ENCODE assay signal across 29 mouse cellular contexts in the genomic region with DNA sequence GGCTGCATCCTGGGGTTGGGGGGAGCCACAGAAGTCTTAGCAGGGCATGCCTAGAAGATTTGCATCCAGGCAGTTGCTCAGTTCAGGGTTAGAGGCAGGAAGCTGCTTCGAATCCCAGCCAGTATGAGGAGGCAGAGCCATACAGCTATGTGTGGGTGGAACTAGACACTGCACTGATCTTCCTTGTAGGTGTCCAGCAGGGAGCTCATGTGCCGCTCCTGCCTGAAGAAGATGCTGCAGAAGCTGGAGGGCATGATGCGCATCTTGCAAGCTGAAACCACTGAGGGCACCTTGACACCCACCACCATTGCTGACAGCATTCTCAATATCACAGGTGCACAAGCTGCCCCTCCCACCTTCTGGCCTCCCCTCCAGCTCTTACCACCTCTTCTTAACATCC. TPM values are rescaled to one million over a fixed set of nuclear protein-coding genes. Genes with fewer than 3 reads are reported as not detected.
A peak's percentile ranks its signal among the peaks of the same experiment; 100 is the strongest.
DNase-seq lines count a peak whose midpoint lies in the region; ATAC-seq and TF ChIP-seq lines count a peak whose summit lies in the region.
"Had no signal": no experiment of that assay in that cellular context is flagged by ENCODE, and none has a peak within 500 bp of the region (broad histone marks: within the 10 kb centered on the region; RNA-seq: fewer than 3 reads in every experiment).

No protein-coding gene starts in this region.

- WGBS in kidney, embryonic 15.5 days = 94% methylated on average over 3 of the region's 3 CpGs

- intact Hi-C loops in left cerebral cortex, adult 2 months (cut with DNase I) = no loop called here
- intact Hi-C loops in left cerebral cortex, postnatal 14 days (cut with DNase I) = no loop called here

- H3K4me3 ChIP-seq in kidney, embryonic 15.5 days (replicated peaks) = no peak overlapping the region
- no peak overlapping the region for H3K4me3 ChIP-seq in left cerebral cortex, adult 2 months
- H3K4me3 ChIP-seq: embryonic facial prominence, embryonic 13.5 days; embryonic facial prominence, embryonic 15.5 days; erythroblast, embryonic 14.5 days; forebrain, embryonic 10.5 days; forebrain, embryonic 12.5 days had no signal

- no peak overlapping the region for H3K9ac ChIP-seq in kidney, embryonic 15.5 days
- H3K9ac ChIP-seq: embryonic facial prominence, embryonic 13.5 days; embryonic facial prominence, embryonic 15.5 days; forebrain, embryonic 12.5 days had no signal

- no peaks in the 10 kb centered on the region for H3K4me1 ChIP-seq in kidney, embryonic 15.5 days
- H3K4me1 ChIP-seq: embryonic facial prominence, embryonic 13.5 days; embryonic facial prominence, embryonic 15.5 days; forebrain, embryonic 10.5 days; forebrain, embryonic 12.5 days had no signal

- H3K9me3 ChIP-seq in kidney, embryonic 15.5 days (replicated peaks) = no peaks in the 10 kb centered on the region
- H3K9me3 ChIP-seq: embryonic facial prominence, embryonic 13.5 days; embryonic facial prominence, embryonic 15.5 days; forebrain, embryonic 10.5 days; forebrain, embryonic 12.5 days; G1E had no signal

- no peak for TF ChIP-seq CTCF in left cerebral cortex, adult 2 months (IDR thresholded peaks at IDR 0.05)

- H3K4me2 ChIP-seq in kidney, embryonic 15.5 days = no peak overlapping the region
- H3K4me2 ChIP-seq: embryonic facial prominence, embryonic 13.5 days; embryonic facial prominence, embryonic 15.5 days; forebrain, embryonic 12.5 days had no signal

- no peaks in the 10 kb centered on the region for H3K27me3 ChIP-seq in kidney, embryonic 15.5 days
- H3K27me3 ChIP-seq: CH12.LX; embryonic facial prominence, embryonic 13.5 days; embryonic facial prominence, embryonic 15.5 days; forebrain, embryonic 12.5 days; Patski had no signal

- DNase-seq in cerebellum, adult 11-12 months = peak; percentile 4
- DNase-seq in cerebellum, postnatal 25 days = no peak
- DNase-seq in kidney, postnatal 4 days = no peak
- no peak for DNase-seq in left cerebral cortex, adult 2 months (ENCODE audit: extremely low spot score in 1 of 2, low spot score in 2 of 2)
- no peak for DNase-seq in left cerebral cortex, postnatal 14 days (ENCODE audit: low spot score in 2 of 2)
- peak; percentile 39 for DNase-seq in telencephalon, adult 2 months (ENCODE audit: low read depth, low spot score)
- no peak for DNase-seq in testis, postnatal 10 days (ENCODE audit: low spot score)
- DNase-seq: adrenal gland, adult 8-10 months; adrenal gland, postnatal 14 days; adrenal gland, postnatal 36 days; B cell, adult 2 months; cerebellum, adult 11 months; cerebellum, adult 2 months; cerebellum, adult 9-10 months; cerebellum, postnatal 36 days; embryo, embryonic 11 days had no signal

- H3K36me3 ChIP-seq in kidney, embryonic 15.5 days = peaks cover 96% of the 10 kb centered on the region

- 0 out of 2 replicates have a peak overlapping the region, but pooled peaks have one; percentile 6 for H3K27ac ChIP-seq in kidney, embryonic 15.5 days
- H3K27ac ChIP-seq in left cerebral cortex, adult 2 months = peak overlapping the region; percentile 40; the same call in 1 of the 2 replicates
- H3K27ac ChIP-seq: embryonic facial prominence, embryonic 13.5 days; embryonic facial prominence, embryonic 15.5 days; forebrain, embryonic 10.5 days; forebrain, embryonic 12.5 days had no signal

- ATAC-seq in kidney, embryonic 15.5 days (replicated peaks; ENCODE audit: low FRiP score) = no peak
- ATAC-seq: activated CD4-positive, CD25-positive, alpha-beta regulatory T cell, adult 4 months; CD4-positive, CD25-positive, alpha-beta regulatory T cell, adult 4 months; forebrain, embryonic 14.5 days; forebrain, embryonic 16.5 days; Patski had no signal

RNA-seq across cellular contexts. Expression of gene Pkd1, which starts 29.9 kb away (rescaled TPM):
- 21.3 and 21.9 TPM in 2 replicates for polyA plus RNA-seq in kidney, embryonic 15.5 days (2015; fragmentation: Nextera tagmentation; extraction: Ambion mirVana)
- total RNA-seq in left cerebral cortex, adult 2 months (2021) = 10 to 100 TPM; 89.1 to 97.5 TPM
- 10 to 100 TPM; 68.6 to 78.7 TPM for total RNA-seq in left cerebral cortex, postnatal 14 days (2021)

RNA-seq across cellular contexts. Expression of gene Rab26, which starts 45.5 kb away (rescaled TPM):
- polyA plus RNA-seq in kidney, embryonic 15.5 days (2015; fragmentation: Nextera tagmentation; extraction: Ambion mirVana) = 2.8 TPM in 2 replicates
- total RNA-seq in left cerebral cortex, adult 2 months (2021) = 10 to 100 TPM; 53.6 to 54.1 TPM
- 10 to 100 TPM; 36.2 to 40.4 TPM for total RNA-seq in left cerebral cortex, postnatal 14 days (2021)

RNA-seq across cellular contexts. Expression of gene Traf7, which starts 51.8 kb away (rescaled TPM):
- polyA plus RNA-seq in kidney, embryonic 15.5 days (2015; fragmentation: Nextera tagmentation; extraction: Ambion mirVana) = 85.8 and 96.1 TPM in 2 replicates
- total RNA-seq in left cerebral cortex, adult 2 months (2021) = 10 to 100 TPM; 81.3 to 85.3 TPM
- 10 to 100 TPM; 86.8 to 91.7 TPM for total RNA-seq in left cerebral cortex, postnatal 14 days (2021)

RNA-seq across cellular contexts. Expression of gene Tsc2, which starts 52.9 kb away (rescaled TPM):
- 60.8 and 71.0 TPM in 2 replicates for polyA plus RNA-seq in kidney, embryonic 15.5 days (2015; fragmentation: Nextera tagmentation; extraction: Ambion mirVana)
- total RNA-seq in left cerebral cortex, adult 2 months (2021) = 100 to 1,000 TPM; 140 to 159 TPM
- total RNA-seq in left cerebral cortex, postnatal 14 days (2021) = 100 to 1,000 TPM; 122 to 130 TPM

RNA-seq across cellular contexts. Expression of gene Nthl1, which starts 52.9 kb away (rescaled TPM):
- 20.0 and 20.6 TPM in 2 replicates for polyA plus RNA-seq in kidney, embryonic 15.5 days (2015; fragmentation: Nextera tagmentation; extraction: Ambion mirVana)
- 1 to 10 TPM; 5.5 to 5.7 TPM for total RNA-seq in left cerebral cortex, adult 2 months (2021)
- total RNA-seq in left cerebral cortex, postnatal 14 days (2021) = 1 to 10 TPM; 4.4 to 5.0 TPM

Comparison
In these comparisons a context has a peak if more than half of its experiments do, and no peak if none do; other contexts are left out.
1. DNase-seq: peak in cerebellum, adult 11-12 months (single experiment) and telencephalon, adult 2 months (single experiment); none in cerebellum, postnatal 25 days (0 of 2), kidney, postnatal 4 days (0 of 2), left cerebral cortex, adult 2 months (0 of 2), left cerebral cortex, postnatal 14 days (0 of 2) and testis, postnatal 10 days (single experiment).